In the genomic region with DNA sequence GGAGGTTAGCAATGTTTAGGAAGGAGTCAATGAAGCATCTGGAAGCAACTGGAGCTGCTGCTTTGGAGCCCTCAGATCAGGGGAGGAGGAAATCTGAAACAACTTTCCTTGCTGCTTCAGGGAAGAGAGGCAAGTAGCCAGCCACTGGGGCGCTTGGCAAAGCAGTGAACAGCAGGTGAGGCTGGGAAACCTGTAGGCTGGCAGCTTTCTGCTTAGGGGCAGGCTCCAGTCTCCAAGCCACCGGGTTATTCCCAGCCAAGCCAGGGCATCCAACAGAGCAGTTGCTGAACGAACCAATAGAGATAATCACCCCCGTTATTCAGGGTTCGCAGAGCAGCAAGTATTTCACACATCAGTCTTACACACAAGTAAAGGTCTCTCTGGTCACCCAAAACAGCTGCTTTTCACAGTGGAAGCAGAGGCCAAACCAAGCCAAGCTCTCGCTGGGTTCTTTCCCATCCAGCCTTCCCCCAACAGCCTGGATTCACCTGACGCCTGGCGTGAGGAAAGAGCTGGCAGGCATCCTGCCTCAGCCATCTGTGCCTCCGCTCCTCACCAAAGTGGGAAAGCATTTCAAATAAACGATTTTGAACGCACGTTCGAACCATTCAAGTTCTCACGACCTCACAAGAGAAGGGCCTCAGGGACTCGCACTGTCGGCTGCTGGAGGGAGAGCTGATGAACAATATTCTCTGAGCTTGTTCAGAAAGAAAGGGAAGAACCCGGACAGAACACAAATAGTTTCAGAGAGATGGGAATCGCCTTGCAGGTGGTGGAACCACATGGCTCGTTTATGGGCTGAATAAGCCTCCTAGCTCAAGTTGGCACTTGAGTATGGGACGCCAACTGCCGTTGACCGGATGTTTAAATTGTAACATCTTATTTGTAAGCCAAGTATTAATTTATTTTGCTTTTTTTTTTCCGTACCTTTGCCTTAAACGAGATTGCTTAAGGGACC, we compare ENCODE assay signal across 10 mouse cellular contexts.
DNase-seq lines count a peak whose midpoint lies in the region; ATAC-seq and TF ChIP-seq lines count a peak whose summit lies in the region.
"Had no signal": no experiment of that assay in that cellular context is flagged by ENCODE, and none has a peak within 500 bp of the region (broad histone marks: within the 10 kb centered on the region; RNA-seq: fewer than 3 reads in every experiment).

No protein-coding gene starts in this region.

- no peak overlapping the region for H3K9ac ChIP-seq in hindbrain, embryonic 13.5 days
- no peak overlapping the region for H3K9ac ChIP-seq in hindbrain, embryonic 11.5 days (ENCODE audit: low read depth, low read length)
- H3K9ac ChIP-seq in hindbrain, postnatal 0 days (replicated peaks; ENCODE audit: low read length), result no peak overlapping the region
- H3K9ac ChIP-seq: limb, embryonic 13.5 days had no signal

- no peak for TF ChIP-seq CTCF in hindbrain, postnatal 0 days (IDR thresholded peaks at IDR 0.05; ENCODE audit: low read depth)

- ATAC-seq in hindbrain, embryonic 13.5 days (ENCODE audit: low FRiP score), result peak; percentile 34; the same call in 1 of the 2 replicates
- ATAC-seq in hindbrain, embryonic 11.5 days (ENCODE audit: low FRiP score), result no peak
- peak; percentile 80 for ATAC-seq in hindbrain, postnatal 0 days

- H3K4me2 ChIP-seq in hindbrain, embryonic 13.5 days, result no peak overlapping the region
- H3K4me2 ChIP-seq in hindbrain, embryonic 11.5 days (replicated peaks; ENCODE audit: low read depth, low read length), result no peak overlapping the region
- peak overlapping the region; percentile 40 for H3K4me2 ChIP-seq in hindbrain, postnatal 0 days (ENCODE audit: low read depth, low read length)
- H3K4me2 ChIP-seq: limb, embryonic 13.5 days had no signal

- WGBS in hindbrain, embryonic 13.5 days, result 57% methylated on average over 24 of the region's 24 CpGs
- WGBS in hindbrain, embryonic 11.5 days, result 68% methylated on average over 24 of the region's 24 CpGs
- WGBS in hindbrain, postnatal 0 days, result 36% methylated on average over 24 of the region's 24 CpGs

- H3K9me3 ChIP-seq in hindbrain, embryonic 13.5 days, result no peaks in the 10 kb centered on the region
- no peaks in the 10 kb centered on the region for H3K9me3 ChIP-seq in hindbrain, embryonic 11.5 days (ENCODE audit: control insufficient read depth, low read length)
- no peaks in the 10 kb centered on the region for H3K9me3 ChIP-seq in hindbrain, postnatal 0 days (ENCODE audit: low read length)
- H3K9me3 ChIP-seq: limb, embryonic 13.5 days had no signal

- H3K36me3 ChIP-seq in hindbrain, embryonic 13.5 days, result no peaks in the 10 kb centered on the region
- H3K36me3 ChIP-seq in hindbrain, embryonic 11.5 days (ENCODE audit: control insufficient read depth, insufficient read depth, low read length), result no peaks in the 10 kb centered on the region
- no peaks in the 10 kb centered on the region for H3K36me3 ChIP-seq in hindbrain, postnatal 0 days (ENCODE audit: insufficient read depth, low read length)
- H3K36me3 ChIP-seq: limb, embryonic 13.5 days had no signal

- H3K27me3 ChIP-seq in hindbrain, embryonic 13.5 days, result no peaks in the 10 kb centered on the region
- H3K27me3 ChIP-seq in hindbrain, embryonic 11.5 days (ENCODE audit: control insufficient read depth, insufficient read depth, low read length), result no peaks in the 10 kb centered on the region
- no peaks in the 10 kb centered on the region for H3K27me3 ChIP-seq in hindbrain, postnatal 0 days (ENCODE audit: insufficient read depth, low read length)
- H3K27me3 ChIP-seq: limb, embryonic 13.5 days had no signal

- H3K4me3 ChIP-seq in hindbrain, embryonic 13.5 days, result no peak overlapping the region
- no peak overlapping the region for H3K4me3 ChIP-seq in hindbrain, embryonic 11.5 days (ENCODE audit: low read depth, low read length)
- no peak overlapping the region for H3K4me3 ChIP-seq in hindbrain, postnatal 0 days (ENCODE audit: low read length)
- H3K4me3 ChIP-seq: limb, embryonic 13.5 days had no signal

- 0 out of 2 replicates have a peak overlapping the region, but pooled peaks have one; percentile 35 for H3K27ac ChIP-seq in hindbrain, embryonic 13.5 days
- H3K27ac ChIP-seq in hindbrain, embryonic 11.5 days (ENCODE audit: low read depth, low read length), result no peak overlapping the region
- H3K27ac ChIP-seq in hindbrain, postnatal 0 days, result peak overlapping the region; percentile 41; the same call in 1 of the 2 replicates
- H3K27ac ChIP-seq: limb, embryonic 13.5 days had no signal

- DNase-seq in hindbrain, embryonic 11.5 days (ENCODE audit: low spot score), result no peak
- peak; percentile 95 to 97 for DNase-seq in cerebellum, postnatal 36 days
- DNase-seq in hindbrain, postnatal 0 days (ENCODE audit: low spot score), result peak; percentile 75
- peak; percentile 22 for DNase-seq in retina, postnatal 1 day
- DNase-seq in kidney, postnatal 25 days, result no peak
- no peak for DNase-seq in yolk sac, embryonic 10.5 days (ENCODE audit: low spot score)
- no peak for DNase-seq in c-Kit-positive CD71-positive TER-119-positive erythroid progenitor cells, embryonic 14.5 days (ENCODE audit: low spot score)
- DNase-seq: adrenal gland, adult 8-10 months had no signal

- peaks cover 13% of the 10 kb centered on the region for H3K4me1 ChIP-seq in hindbrain, embryonic 13.5 days (replicated peaks)
- H3K4me1 ChIP-seq in hindbrain, embryonic 11.5 days (replicated peaks; ENCODE audit: control insufficient read depth, insufficient read depth, low read length), result no peaks in the 10 kb centered on the region
- no peaks in the 10 kb centered on the region; the same call in 1 of the 2 replicates for H3K4me1 ChIP-seq in hindbrain, postnatal 0 days (ENCODE audit: insufficient read depth, low read length)
- H3K4me1 ChIP-seq: limb, embryonic 13.5 days had no signal

Comparison
In these comparisons a context has a peak if more than half of its experiments do, and no peak if none do; other contexts are left out.
1. DNase-seq: peak in cerebellum, postnatal 36 days (2 of 2), hindbrain, postnatal 0 days (single experiment) and retina, postnatal 1 day (single experiment); none in hindbrain, embryonic 11.5 days (single experiment), kidney, postnatal 25 days (0 of 2), yolk sac, embryonic 10.5 days (single experiment) and c-Kit-positive CD71-positive TER-119-positive erythroid progenitor cells, embryonic 14.5 days (single experiment).